Mouse (Mus musculus) testis, adult 2 months (tissue): Measurements from ENCODE around the gene Enah.

Experiments used
- CTCF ChIP-seq: fragments of 200-500 bp; IDR thresholded peaks from 2 replicates; pipeline ENCODE4 v1.5.1; 2012; ENCODE audit warnings: low read depth, mild to moderate bottlenecking, inconsistent platforms, low read length, moderate library complexity; ENCODE audit not compliant: control insufficient read depth, insufficient read depth, insufficient replicate concordance
- POLR2A ChIP-seq: fragments of 200-500 bp; IDR thresholded peaks from 2 replicates; pipeline ENCODE4 v1.6.1; 2012; ENCODE audit warnings: low read depth, mild to moderate bottlenecking, inconsistent platforms, low read length, moderate library complexity; ENCODE audit not compliant: control insufficient read depth

DNA sequence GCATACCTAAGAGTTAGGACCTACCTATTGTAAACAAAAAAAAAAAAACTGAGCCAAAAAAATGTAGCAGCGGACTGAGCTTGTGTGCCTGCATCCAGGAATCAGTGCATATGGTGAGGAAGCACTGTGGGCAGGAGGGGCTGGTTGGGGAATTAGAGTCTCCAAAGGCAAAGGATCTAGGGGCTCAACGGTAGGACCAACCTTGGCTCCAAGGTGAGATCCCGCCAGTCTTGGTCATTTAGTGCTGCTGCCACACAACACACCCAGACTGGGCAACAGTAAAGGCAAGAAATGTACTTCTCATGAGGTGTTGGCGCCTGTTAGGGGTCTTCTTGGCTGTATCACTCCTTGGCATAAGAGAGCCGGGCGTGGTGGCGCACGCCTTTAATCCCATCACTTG is 43.0 kb upstream of the Enah start:
- TF ChIP-seq CTCF (no peak), POLR2A (no peak)
